Mouse (Mus musculus) hindbrain, embryonic 10.5 days (tissue): ENCODE data around the gene Irf3. TPM values are rescaled to one million over a fixed set of nuclear protein-coding genes. Genes with fewer than 3 reads are reported as not detected.
"Not testable (repeated sequence)": the region's sequence is repeated elsewhere in the genome, so short reads cannot be mapped to it uniquely, and the experiment has no call there.

Experiments
- DNase-seq: peaks from one replicate; pipeline ENCODE4 v3.0.0-alpha.2; 2017; ENCODE audit warnings: low spot score
- H3K27ac ChIP-seq: fragments of 300-500 bp; sonication (generic); 2 replicates; pipeline ENCODE4 v1.5.1; 2016; ENCODE audit warnings: mild to moderate bottlenecking, moderate library complexity
- H3K27me3 ChIP-seq: fragments of 300-500 bp; sonication (generic); 2 replicates; pipeline ENCODE4 v1.6.1; 2016; ENCODE audit warnings: mild to moderate bottlenecking; ENCODE audit not compliant: poor library complexity, insufficient read depth, severe bottlenecking
- H3K36me3 ChIP-seq: fragments of 300-500 bp; sonication (generic); 2 replicates; pipeline ENCODE4 v1.6.1; 2016; ENCODE audit warnings: mild to moderate bottlenecking, moderate library complexity
- H3K4me1 ChIP-seq: fragments of 300-500 bp; sonication (generic); replicated peaks from 2 replicates; pipeline ENCODE4 v1.6.1; 2016; ENCODE audit warnings: mild to moderate bottlenecking
- H3K4me3 ChIP-seq: fragments of 300-500 bp; sonication (generic); 2 replicates; pipeline ENCODE4 v1.5.1; 2016; ENCODE audit warnings: mild to moderate bottlenecking, moderate library complexity
- H3K9me3 ChIP-seq: fragments of 300-500 bp; sonication (generic); 2 replicates; pipeline ENCODE4 v1.6.1; 2016; ENCODE audit warnings: mild to moderate bottlenecking, moderate library complexity
- WGBS: fragments of 180-500 bp; shearing (Covaris S2); methylation state at CpG from one replicate; pipeline ENCODE4 v1.1.7; 2016; 5-methylcytosine and 5-hydroxymethylcytosine counted together
- polyA plus RNA-seq: library from polyadenylated mRNA; unstranded; fragments of >200 nt; fragmentation: Nextera tagmentation; extraction: Ambion mirVana; gene quantifications from 2 replicates; pipeline ENCODE4 v1.2.1, GENCODE M21; 2016

Gene Irf3
- polyA plus RNA-seq, 1 experiment from 2014 or later, result 78.1 TPM

DNA sequence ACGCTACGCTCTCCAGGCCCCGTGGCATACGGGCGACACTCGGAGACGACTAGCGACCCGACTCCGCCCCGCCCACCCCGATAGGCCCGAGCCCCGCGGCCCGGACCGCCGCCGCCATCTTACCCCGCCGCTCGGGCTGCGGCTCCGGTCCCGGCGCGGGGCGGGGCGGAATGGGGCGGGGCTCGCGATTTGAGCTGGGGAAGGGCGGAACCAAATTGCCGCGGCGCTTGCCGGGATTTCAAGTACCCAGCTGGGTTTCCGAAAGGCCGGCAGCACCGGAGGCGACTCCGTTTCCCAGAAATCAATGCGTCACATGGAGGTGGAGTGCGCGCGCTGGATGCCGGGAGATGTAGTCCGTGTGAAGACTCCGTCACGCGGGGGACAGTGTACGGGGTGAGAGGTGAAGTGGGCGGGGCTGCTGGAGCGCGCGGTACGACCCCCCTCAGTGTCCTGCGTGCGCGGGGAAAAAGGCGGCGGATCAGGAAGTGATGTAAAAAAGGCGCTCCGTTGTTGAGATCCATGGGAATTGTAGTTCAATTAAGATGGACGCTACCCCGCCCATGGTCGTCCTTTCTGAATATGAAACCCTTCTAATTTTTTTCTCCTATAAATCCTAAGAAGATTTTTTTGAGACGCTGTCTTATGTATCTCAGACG lies 18.6 kb downstream of the Irf3 start, which contains the start of gene Scaf1:
Scaf1 (minus strand) TSS at position 407 of the 656 bp plus-strand sequence.
- Histone ChIP-seq H3K27ac (peak within 1 kb of the TSS; percentile 91), H3K4me3 (peak within 1 kb of the TSS; percentile 68), H3K4me1 (peaks cover 56% of the 10 kb centered on the region), H3K27me3 (peaks cover 12% of the 10 kb centered on the region; the same call in 1 of the 2 replicates), H3K9me3 (no peaks in the 10 kb centered on the region), H3K36me3 (peaks cover 31% of the 10 kb centered on the region)
- under 1% methylated on average over 69 of the region's 69 CpGs for WGBS
- DNase-seq, result peak; percentile 100

DNA sequence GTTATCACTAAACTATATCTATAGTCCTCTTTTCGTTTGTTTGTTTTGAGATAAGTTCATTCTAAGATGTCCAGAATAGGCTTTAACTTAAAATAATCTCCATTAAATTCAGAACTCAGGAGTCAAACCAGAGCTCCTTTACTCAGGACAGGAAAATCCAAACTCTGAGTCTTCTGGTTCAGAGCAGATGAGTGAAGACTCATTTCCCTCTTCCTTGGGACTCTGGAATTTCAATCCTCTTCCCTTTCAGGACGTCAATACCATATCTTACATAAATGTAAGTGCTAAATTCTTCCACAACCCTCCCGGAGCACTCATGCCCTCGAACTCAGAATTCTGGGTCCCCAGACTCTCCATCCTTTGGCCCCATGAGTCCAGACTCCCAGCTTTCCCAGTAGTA lies 19.3 kb downstream of the Irf3 start:
- Histone ChIP-seq H3K36me3 (peaks cover 24% of the 10 kb centered on the region), H3K4me3 (peak overlapping the region; percentile 68), H3K27me3 (peaks cover 12% of the 10 kb centered on the region; the same call in 1 of the 2 replicates), H3K27ac (peak overlapping the region; percentile 91), H3K9me3 (no peaks in the 10 kb centered on the region), H3K4me1 (peaks cover 60% of the 10 kb centered on the region)
- WGBS, result 5% methylated on average over 4 of the region's 4 CpGs
- no peak for DNase-seq

DNA sequence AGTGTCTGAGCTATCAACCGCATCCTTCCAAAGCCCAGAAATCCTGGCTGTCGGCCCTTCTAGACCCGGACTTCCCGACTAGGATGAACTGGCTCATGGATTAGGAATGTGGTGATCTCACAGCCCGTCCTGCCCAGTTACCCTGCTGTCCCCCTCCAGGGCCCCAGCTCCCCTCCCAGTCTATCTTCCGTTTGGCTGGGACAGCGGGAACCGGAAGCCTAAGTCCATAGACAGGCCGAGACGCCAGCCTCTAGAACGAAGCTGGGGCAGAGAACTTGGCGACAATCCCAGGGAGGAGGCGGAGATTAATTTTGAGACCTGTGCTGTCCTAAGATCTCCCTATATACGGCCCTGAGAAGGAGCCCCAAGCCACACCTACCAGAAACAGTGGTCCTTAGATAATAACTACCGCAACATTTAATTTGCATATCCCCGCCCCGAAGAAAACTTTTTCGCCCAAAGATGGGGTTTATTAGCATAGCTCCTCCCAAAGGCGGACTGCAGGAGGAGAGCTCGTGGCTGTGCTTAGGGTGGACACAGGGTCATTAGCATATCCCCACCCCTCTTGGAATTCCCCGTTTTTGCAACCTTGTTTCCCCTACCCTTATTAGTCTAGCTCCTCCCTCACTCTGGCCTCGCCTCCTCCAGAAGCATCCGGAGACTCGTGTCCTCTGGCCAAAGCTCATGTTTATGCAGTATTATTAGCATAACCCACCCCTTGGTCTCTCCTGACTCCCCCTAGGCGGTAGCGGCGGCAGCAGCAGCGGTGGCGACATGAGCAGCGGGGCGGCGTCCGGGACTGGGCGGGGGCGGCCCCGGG lies 20.0 kb downstream of the Irf3 start, which contains the start of gene Rras:
Rras (plus strand) TSS at position 720 of the 820 bp plus-strand sequence.
- peaks cover 17% of the 10 kb centered on the region for H3K36me3 ChIP-seq
- H3K27me3 ChIP-seq, result peaks cover 12% of the 10 kb centered on the region; the same call in 1 of the 2 replicates
- H3K4me1 ChIP-seq, result peaks cover 60% of the 10 kb centered on the region
- H3K4me3 ChIP-seq, result peak within 1 kb of the TSS; percentile 68
- peak; percentile 90 for DNase-seq
- whole genome bisulfite sequencing, result under 1% methylated on average over 36 of the region's 36 CpGs
- peak within 1 kb of the TSS; percentile 91 for H3K27ac ChIP-seq
- no peaks in the 10 kb centered on the region for H3K9me3 ChIP-seq

DNA sequence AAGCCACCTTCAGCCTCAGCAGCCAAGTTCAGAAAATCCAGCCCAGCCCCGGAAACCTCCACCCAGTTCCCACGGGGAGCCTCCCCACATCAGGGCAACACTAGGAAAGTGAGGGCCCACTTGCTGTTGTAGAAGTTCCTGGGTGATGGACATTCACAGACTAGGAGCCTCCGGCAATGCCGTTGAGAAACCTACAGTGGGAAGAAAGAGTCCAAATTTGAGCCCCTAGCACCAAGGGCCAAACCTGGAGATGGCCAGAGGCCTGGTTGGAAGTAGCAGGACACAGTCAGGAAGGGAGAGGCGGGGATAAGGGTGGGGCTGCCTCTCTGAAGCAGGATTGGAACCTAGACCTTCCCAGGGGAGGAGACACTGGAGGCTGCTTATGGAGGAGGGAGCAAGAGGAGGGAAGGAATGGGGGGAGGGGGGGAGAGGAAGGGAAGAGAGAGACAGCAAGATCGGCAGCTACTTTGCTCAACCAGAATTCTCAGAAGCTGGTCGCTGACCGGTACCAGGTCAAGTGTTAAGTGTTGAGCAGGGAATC lies 21.7 kb downstream of the Irf3 start:
- Histone ChIP-seq H3K27ac (peak overlapping the region; percentile 42; the same call in 1 of the 2 replicates), H3K9me3 (no peaks in the 10 kb centered on the region), H3K27me3 (peaks cover 12% of the 10 kb centered on the region; the same call in 1 of the 2 replicates), H3K4me3 (peak overlapping the region; percentile 14), H3K36me3 (peaks cover under 1% of the 10 kb centered on the region; the same call in 1 of the 2 replicates), H3K4me1 (peaks cover 50% of the 10 kb centered on the region)
- 41% methylated on average over 8 of the region's 8 CpGs for WGBS
- DNase-seq, result no peak

DNA sequence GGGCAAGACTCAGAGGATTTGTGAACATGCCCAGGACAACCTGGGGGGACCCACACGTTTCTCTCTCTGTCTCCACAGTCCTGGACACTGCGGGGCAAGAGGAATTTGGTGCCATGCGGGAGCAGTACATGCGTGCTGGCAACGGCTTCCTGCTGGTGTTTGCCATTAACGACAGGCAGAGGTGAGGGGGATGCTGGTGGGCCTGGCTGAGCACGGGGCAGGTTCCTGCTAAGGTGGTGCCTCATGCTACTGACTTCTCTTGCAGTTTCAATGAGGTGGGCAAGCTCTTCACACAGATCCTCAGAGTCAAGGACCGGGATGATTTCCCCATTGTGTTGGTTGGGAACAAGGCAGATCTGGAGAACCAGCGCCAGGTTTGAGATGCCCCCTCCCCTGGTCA lies 22.8 kb downstream of the Irf3 start:
- Histone ChIP-seq H3K36me3 (0 out of 2 replicates have a peak, but pooled peaks cover 3% of the 10 kb centered on the region), H3K4me1 (peaks cover 39% of the 10 kb centered on the region), H3K4me3 (peak overlapping the region; percentile 9; the same call in 1 of the 2 replicates), H3K27ac (no peak overlapping the region), H3K27me3 (peaks cover 12% of the 10 kb centered on the region; the same call in 1 of the 2 replicates), H3K9me3 (no peaks in the 10 kb centered on the region)
- 82% methylated on average over 9 of the region's 9 CpGs for WGBS
- DNase-seq, result no peak

DNA sequence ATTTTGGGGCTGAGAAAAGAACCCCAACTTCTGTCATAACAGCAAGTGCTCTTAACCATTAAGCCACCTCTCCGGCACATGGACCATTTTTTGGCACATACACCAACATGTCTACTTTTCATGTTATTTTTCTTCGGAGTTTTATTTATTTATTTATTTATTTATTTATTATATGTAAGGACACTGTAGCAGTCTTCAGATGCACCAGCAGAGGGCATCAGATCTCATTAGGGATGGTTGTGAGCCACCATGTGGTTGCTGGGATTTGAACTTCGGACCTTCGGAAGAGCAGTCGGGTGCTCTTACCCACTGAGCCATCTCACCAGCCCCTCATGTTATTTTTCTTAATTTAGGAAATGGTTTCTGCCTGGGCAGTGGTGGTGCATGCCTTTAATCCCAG lies 26.3 kb downstream of the Irf3 start:
- not testable (repeated sequence) for H3K27me3 ChIP-seq, H3K27ac ChIP-seq, H3K4me3 ChIP-seq, H3K9me3 ChIP-seq, DNase-seq
- H3K36me3 ChIP-seq, result peaks cover 29% of the 10 kb centered on the region
- H3K4me1 ChIP-seq, result peaks cover 26% of the 10 kb centered on the region
- WGBS, result 83% methylated on average over 5 of the region's 5 CpGs

DNA sequence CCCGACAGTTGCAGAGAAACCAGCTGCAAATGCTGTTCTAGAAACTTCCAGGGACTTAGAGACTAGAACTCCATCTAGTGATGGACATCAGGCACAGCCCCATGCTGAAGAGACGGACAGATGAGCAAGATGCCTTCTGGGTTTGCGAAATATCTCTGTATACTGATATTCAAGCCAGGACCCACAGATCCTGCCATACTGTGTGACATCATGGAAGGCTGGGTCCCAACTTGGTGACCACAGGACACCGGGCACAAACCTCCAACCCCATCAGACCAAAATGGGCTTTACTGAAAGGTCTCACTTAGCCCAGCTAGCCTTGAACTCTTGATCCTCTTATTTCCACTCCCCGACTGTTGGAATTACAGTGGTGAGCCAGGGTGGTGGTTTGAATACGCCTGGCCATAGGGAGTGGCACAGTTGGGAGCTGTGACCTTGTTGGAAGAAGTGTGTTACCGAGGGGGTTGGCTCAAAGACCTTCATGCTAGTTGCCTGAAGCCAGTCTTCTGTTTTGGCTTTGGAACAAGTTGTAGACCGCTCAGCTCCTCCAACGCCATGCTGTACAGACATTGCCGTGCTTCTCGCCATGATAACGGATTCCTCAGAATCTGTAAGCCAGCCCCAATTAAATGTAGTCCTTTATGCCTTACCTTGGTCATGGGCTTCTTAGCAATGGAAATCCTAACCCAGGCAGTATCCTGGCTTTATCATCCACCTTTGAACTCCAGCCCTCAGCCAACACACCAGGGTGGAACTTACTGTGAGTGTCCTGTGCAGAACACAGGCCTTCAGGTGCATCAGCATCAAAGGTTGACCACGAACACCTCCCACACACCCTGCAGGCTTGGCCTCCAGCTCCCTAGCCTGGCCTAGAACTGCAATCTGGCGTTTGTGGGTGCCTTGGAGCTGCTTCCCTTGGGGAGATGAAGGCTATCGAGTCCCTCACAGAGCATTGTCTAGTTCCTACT lies 27.1 kb downstream of the Irf3 start:
- H3K27me3 ChIP-seq, result no peaks in the 10 kb centered on the region
- no peak for DNase-seq
- WGBS, result 89% methylated on average over 15 of the region's 15 CpGs
- peaks cover 37% of the 10 kb centered on the region for H3K36me3 ChIP-seq
- no peak overlapping the region for H3K27ac ChIP-seq
- peaks cover 17% of the 10 kb centered on the region for H3K4me1 ChIP-seq
- no peak overlapping the region for H3K4me3 ChIP-seq
- H3K9me3 ChIP-seq, result no peaks in the 10 kb centered on the region

DNA sequence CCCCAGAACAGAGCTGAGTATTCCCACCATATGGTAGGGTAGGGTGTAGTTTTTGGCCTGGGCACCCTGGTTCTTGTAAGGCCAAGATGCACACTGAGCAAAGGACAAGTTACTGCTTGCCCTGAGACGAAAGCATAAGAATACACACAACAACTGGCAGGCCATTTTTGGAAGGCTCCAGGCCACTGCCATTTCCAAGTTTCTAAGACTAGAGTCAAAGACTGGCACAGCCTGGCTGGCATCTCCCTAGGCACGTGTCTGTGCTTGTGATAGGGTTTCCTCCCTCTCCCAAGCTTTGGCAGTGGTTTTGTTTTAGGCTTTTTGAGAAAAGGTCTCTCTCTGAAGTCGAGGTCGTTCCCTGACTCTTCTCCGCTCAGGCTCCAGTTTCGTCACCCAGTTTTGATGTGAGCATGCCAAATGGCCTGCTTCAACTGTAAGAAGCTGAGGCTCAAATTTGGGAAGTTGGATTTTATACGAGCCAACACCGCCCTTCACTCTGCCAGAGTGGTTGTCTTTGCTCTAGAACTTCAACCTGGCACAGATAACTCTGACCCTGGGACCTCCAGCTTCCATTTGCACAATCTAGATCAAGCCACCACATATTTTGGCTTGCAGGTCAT lies 28.3 kb downstream of the Irf3 start:
- no peak overlapping the region for H3K27ac ChIP-seq
- 0 out of 2 replicates have a peak overlapping the region, but pooled peaks have one; percentile 4 for H3K4me3 ChIP-seq
- 81% methylated on average over 8 of the region's 8 CpGs for WGBS
- H3K27me3 ChIP-seq, result no peaks in the 10 kb centered on the region
- no peaks in the 10 kb centered on the region for H3K9me3 ChIP-seq
- H3K4me1 ChIP-seq, result peaks cover 15% of the 10 kb centered on the region
- DNase-seq, result no peak
- H3K36me3 ChIP-seq, result peaks cover 49% of the 10 kb centered on the region

DNA sequence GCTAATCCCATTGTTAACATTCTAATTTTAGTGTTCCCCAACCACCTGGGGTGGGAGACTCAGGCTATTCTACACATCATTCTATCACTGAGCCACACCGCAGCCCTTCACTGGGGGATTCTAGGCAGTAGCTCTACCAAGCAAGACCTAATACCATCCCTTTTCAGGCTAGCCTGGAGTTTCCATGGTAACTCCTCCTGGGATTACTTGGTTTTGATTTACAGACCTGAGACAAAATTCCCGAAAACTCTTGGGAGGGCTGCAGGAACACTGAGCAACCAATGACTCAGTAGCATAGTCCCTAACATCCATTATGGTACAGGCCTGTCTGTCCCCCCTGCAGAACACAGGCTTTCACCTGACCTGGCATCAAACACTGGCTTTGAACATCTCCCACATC lies 28.8 kb downstream of the Irf3 start:
- 59% methylated on average over 2 of the region's 2 CpGs for WGBS
- no peak for DNase-seq
- peaks cover 54% of the 10 kb centered on the region for H3K36me3 ChIP-seq

DNA sequence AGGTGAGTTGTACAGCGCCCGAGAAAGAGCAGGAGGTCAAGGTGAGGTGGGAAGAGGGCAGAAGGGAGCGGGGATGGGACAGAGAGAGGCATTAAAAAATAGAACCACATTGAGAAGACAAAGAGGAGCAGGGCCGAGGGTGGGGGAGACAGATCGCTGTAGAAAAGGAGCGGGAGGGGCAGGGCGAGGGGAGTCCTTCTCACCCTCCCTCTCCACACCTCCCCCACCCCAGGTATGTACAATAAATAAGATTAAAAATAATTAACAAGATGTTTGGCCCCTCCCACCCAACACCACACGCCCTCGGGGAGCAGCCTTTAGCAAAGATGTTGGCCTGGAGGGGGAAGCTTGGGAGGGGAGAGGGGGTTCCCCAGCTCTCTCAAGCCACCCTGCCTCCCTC lies 30.3 kb downstream of the Irf3 start:
- Histone ChIP-seq H3K36me3 (peaks cover 69% of the 10 kb centered on the region), H3K27me3 (no peaks in the 10 kb centered on the region), H3K27ac (no peak overlapping the region), H3K4me1 (peaks cover 9% of the 10 kb centered on the region), H3K4me3 (no peak overlapping the region), H3K9me3 (no peaks in the 10 kb centered on the region)
- 96% methylated on average over 9 of the region's 9 CpGs for WGBS
- DNase-seq, result no peak

More for the DNA sequence above, 28.8 kb downstream of the Irf3 start:
- H3K27me3 ChIP-seq, result no peaks in the 10 kb centered on the region
- H3K4me1 ChIP-seq, result peaks cover 11% of the 10 kb centered on the region
- no peak overlapping the region for H3K4me3 ChIP-seq
- no peaks in the 10 kb centered on the region for H3K9me3 ChIP-seq
- H3K27ac ChIP-seq, result 0 out of 2 replicates have a peak overlapping the region, but pooled peaks have one; percentile 29

DNA sequence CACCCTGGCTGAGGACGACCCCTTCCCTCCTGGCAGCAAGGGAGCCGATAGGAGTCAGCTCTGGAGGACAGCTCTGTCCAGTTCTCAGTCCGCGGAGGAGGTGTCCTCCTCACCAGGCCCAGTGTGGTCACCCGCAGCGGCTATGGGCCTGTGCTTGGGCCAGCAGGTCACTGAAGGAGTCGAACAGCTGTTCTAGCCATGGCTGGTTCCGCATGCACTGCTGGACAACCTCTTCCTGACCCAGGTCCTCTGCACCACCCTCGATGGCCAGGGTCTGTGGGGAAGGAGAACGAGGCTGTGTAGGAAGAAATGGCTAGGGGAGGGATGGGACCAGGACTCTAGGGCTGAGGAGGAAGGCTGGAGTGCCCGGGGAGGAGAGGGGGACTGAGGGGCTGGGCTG lies 30.9 kb downstream of the Irf3 start:
- H3K4me3 ChIP-seq, result no peak overlapping the region
- peaks cover 75% of the 10 kb centered on the region for H3K36me3 ChIP-seq
- no peak for DNase-seq
- WGBS, result 90% methylated on average over 11 of the region's 11 CpGs
- H3K27me3 ChIP-seq, result no peaks in the 10 kb centered on the region
- H3K27ac ChIP-seq, result no peak overlapping the region
- peaks cover 9% of the 10 kb centered on the region for H3K4me1 ChIP-seq
- no peaks in the 10 kb centered on the region for H3K9me3 ChIP-seq
